Mouse (Mus musculus) hindbrain, postnatal 0 days (tissue): ENCODE measurements at regions not wholly inside any gene's neighbourhood (a gene's known extent, or its start where the extent isn't known, plus 50 kb on each side); places are given as distances from the start of the nearest gene placed in this dataset.

Experiments
- ATAC-seq: fragments of 200-750 bp; cut with Nextera tagmentation; 2 replicates; pipeline ENCODE4 v1.8.0; 2017; ENCODE audit warnings: mild to moderate bottlenecking, moderate TSS enrichment, moderate library complexity
- DNase-seq: peaks from one replicate; pipeline ENCODE4 v3.0.0-alpha.2; 2015; ENCODE audit warnings: low spot score
- H3K27ac ChIP-seq: fragments of 300-500 bp; sonication (generic); 2 replicates; pipeline ENCODE4 v1.5.1; 2014; ENCODE audit warnings: mild to moderate bottlenecking
- H3K27me3 ChIP-seq: fragments of 300-500 bp; sonication (generic); 2 replicates; pipeline ENCODE4 v1.6.1; 2014; ENCODE audit warnings: low read length, mixed read lengths; ENCODE audit not compliant: insufficient read depth
- H3K36me3 ChIP-seq: fragments of 300-500 bp; sonication (generic); 2 replicates; pipeline ENCODE4 v1.6.1; 2014; ENCODE audit warnings: low read length, mixed read lengths; ENCODE audit not compliant: insufficient read depth
- H3K4me1 ChIP-seq: fragments of 300-500 bp; sonication (generic); 2 replicates; pipeline ENCODE4 v1.6.1; 2014; ENCODE audit warnings: antibody characterized with exemption, low read length, mixed read lengths; ENCODE audit not compliant: insufficient read depth
- H3K4me2 ChIP-seq: fragments of 300-500 bp; sonication (generic); 2 replicates; pipeline ENCODE4 v1.6.1; 2014; ENCODE audit warnings: low read depth, mild to moderate bottlenecking, low read length, moderate library complexity, mixed read lengths
- H3K4me3 ChIP-seq: fragments of 300-500 bp; sonication (generic); 2 replicates; pipeline ENCODE4 v1.5.1; 2014; ENCODE audit warnings: low read length
- H3K9ac ChIP-seq: fragments of 300-500 bp; sonication (generic); replicated peaks from 2 replicates; pipeline ENCODE4 v1.6.1; 2014; ENCODE audit warnings: mild to moderate bottlenecking, low read length, moderate library complexity, mixed read lengths
- H3K9me3 ChIP-seq: fragments of 300-500 bp; sonication (generic); 2 replicates; pipeline ENCODE4 v1.6.1; 2016; ENCODE audit warnings: low read length, mixed read lengths
- CTCF ChIP-seq: IDR thresholded peaks from 2 replicates; pipeline ENCODE4 v1.5.1; 2016; ENCODE audit warnings: antibody characterized with exemption, control low read depth, low read depth
- WGBS: fragments of 180-500 bp; shearing (Covaris S2); extraction: QIAGEN DNeasy Blood & Tissue Kit; methylation state at CpG from one replicate; pipeline ENCODE4 v1.1.7; 2014; 5-methylcytosine and 5-hydroxymethylcytosine counted together

DNA sequence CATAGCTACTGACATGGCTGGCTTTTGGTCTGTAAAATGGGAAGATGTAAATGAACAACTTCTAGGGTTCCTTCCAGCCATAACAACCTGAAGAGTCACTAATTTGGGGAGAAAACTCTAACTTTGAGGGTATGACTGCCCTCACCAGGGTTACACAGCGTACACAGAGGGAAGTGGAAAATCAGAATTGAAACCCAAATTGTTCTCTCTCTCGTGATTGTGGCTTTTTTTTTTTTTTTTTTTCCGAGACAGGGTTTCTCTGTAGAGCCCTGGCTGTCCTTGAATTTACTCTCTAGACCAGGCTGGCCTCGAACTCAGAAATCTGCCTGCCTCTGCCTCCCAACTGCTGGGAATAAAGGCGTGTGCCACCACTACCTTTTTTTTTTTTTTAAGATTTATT lies 80.4 kb upstream of the Pmfbp1 start:
- no peak overlapping the region for H3K4me2 ChIP-seq
- no peak overlapping the region for H3K4me3 ChIP-seq
- peaks cover 8% of the 10 kb centered on the region for H3K4me1 ChIP-seq
- no peak overlapping the region for H3K9ac ChIP-seq
- no peaks in the 10 kb centered on the region for H3K36me3 ChIP-seq
- WGBS = 89% methylated on average over 5 of the region's 5 CpGs
- no peaks in the 10 kb centered on the region for H3K9me3 ChIP-seq
- no peak for TF ChIP-seq CTCF
- no peaks in the 10 kb centered on the region for H3K27me3 ChIP-seq
- ATAC-seq (no peak), DNase-seq (no peak)
- no peak overlapping the region for H3K27ac ChIP-seq

DNA sequence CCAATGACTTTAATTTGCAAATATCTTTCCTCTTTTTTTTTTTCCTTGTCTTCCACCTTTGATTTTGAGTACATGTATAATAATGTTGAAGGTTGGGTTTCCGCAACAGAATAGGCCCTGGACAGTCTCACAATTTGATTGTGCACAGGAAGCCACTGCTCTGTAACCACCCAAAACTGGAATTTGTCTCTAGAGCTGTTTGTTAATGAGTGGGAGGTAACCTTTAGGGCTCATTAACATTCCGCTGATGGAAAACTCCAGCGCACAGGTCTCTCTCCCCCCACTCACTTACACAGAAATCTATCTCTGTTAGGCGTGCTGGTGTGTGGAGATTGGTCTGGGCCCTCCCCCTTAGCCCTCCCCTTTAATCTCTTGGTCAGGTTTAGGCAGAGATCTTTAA lies 78.5 kb upstream of the Pmfbp1 start:
- no peak for DNase-seq
- no peaks in the 10 kb centered on the region for H3K9me3 ChIP-seq
- TF ChIP-seq CTCF = no peak
- H3K36me3 ChIP-seq = no peaks in the 10 kb centered on the region
- H3K4me1 ChIP-seq = peaks cover 8% of the 10 kb centered on the region
- H3K4me2 ChIP-seq = no peak overlapping the region
- no peak for ATAC-seq
- H3K9ac ChIP-seq = no peak overlapping the region
- WGBS = 64% methylated on average over 4 of the region's 4 CpGs
- no peak overlapping the region for H3K4me3 ChIP-seq
- H3K27ac ChIP-seq = no peak overlapping the region; the same call in 1 of the 2 replicates
- H3K27me3 ChIP-seq = no peaks in the 10 kb centered on the region

DNA sequence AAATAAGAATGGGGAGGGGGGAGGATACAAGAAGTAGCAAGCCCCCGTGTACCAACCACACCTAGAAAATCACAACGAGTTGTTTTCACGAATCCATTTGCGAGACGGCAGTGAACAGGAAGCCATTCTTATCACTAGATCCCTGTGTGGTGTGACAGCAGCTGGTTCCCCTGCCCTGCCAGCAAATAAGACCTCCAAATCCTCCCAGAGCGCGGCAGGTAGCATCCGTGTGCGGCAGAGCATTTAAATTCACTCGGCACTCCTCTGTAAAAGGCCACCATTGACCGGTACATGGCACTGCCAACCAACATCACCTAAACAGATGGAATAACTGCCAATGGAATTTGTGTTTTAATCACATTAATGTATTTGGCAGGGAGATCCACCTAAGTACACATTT lies 77.9 kb upstream of the Pmfbp1 start:
- Histone ChIP-seq H3K4me1 (peaks cover 8% of the 10 kb centered on the region), H3K9me3 (no peaks in the 10 kb centered on the region), H3K4me3 (no peak overlapping the region), H3K4me2 (no peak overlapping the region), H3K27ac (peak overlapping the region; percentile 70; the same call in 1 of the 2 replicates), H3K36me3 (no peaks in the 10 kb centered on the region), H3K27me3 (no peaks in the 10 kb centered on the region), H3K9ac (no peak overlapping the region)
- ATAC-seq (no peak), DNase-seq (peak; percentile 50)
- 44% methylated on average over 11 of the region's 11 CpGs for WGBS
- no peak for TF ChIP-seq CTCF

DNA sequence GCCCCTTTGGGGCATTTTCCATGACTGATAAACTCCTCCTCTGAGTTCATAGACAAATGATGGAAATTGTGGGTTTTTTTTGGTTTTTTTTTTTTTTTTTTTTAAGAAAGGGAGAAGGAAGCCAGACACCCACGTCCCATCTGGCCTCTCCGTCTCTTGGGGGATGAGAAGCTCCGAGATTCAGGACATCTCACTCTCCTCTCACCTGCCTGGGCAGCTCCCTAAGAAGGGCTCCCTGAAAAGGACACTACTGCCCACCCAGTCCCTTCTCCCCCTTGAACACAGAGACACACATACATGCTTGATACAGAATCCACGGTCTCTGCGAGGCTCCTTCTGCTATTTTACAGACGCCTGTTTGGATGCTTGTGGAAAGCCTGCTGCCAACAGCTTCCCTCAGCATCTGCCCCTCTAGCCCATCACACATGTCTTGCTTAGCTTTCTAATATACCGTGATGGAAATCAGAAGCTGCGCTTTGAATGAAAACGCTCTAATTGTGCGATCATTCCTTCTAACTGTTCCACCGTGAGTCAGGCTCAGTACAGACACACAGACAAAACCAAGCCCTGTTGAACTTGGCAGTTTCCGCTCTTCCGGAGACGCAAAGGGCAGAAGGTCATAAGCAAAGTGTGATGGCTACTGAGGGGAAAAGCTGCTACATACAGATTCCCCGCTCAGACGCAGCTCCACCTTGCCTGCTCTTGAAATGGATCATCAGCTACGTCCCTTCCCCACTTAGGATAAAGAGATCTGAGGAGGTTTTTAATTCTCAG lies 77.3 kb upstream of the Pmfbp1 start:
- H3K4me2 ChIP-seq = peak overlapping the region; percentile 42
- no peak for TF ChIP-seq CTCF
- H3K9me3 ChIP-seq = no peaks in the 10 kb centered on the region
- H3K4me1 ChIP-seq = peaks cover 8% of the 10 kb centered on the region
- 36% methylated on average over 17 of the region's 17 CpGs for WGBS
- peak overlapping the region; percentile 45; the same call in 1 of the 2 replicates for H3K9ac ChIP-seq
- DNase-seq (peak; percentile 56), ATAC-seq (peak; percentile 13; the same call in 1 of the 2 replicates)
- H3K27ac ChIP-seq = peak overlapping the region; percentile 70
- no peaks in the 10 kb centered on the region for H3K36me3 ChIP-seq
- H3K27me3 ChIP-seq = no peaks in the 10 kb centered on the region
- 0 out of 2 replicates have a peak overlapping the region, but pooled peaks have one; percentile 4 for H3K4me3 ChIP-seq

DNA sequence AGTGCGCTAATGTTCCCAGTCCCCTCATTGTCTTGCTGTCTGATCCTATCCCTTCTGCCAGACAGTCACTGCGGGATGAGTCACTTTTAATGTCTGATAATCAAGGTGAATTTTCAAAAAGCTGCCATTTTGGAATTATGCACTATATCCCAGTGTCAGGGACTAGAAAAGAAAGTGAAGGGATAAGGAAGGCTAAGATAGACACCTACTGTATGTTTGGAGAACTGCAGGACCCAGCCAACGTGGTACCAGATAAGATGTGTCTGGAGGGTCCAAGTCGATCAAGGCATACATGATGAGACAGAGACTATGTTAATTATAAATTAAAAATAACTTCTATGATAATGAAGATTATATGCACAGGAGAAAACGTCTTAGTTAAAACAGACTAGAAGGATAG lies 76.6 kb upstream of the Pmfbp1 start:
- peaks cover 8% of the 10 kb centered on the region for H3K4me1 ChIP-seq
- H3K27me3 ChIP-seq = no peaks in the 10 kb centered on the region
- H3K36me3 ChIP-seq = no peaks in the 10 kb centered on the region
- peak; percentile 89 for DNase-seq
- no peaks in the 10 kb centered on the region for H3K9me3 ChIP-seq
- no peak overlapping the region; the same call in 1 of the 2 replicates for H3K9ac ChIP-seq
- H3K4me2 ChIP-seq = peak overlapping the region; percentile 42
- H3K4me3 ChIP-seq = no peak overlapping the region
- ATAC-seq = peak; percentile 89
- 20% methylated on average over 5 of the region's 5 CpGs for WGBS
- H3K27ac ChIP-seq = peak overlapping the region; percentile 70
- TF ChIP-seq CTCF = peak; percentile 91

DNA sequence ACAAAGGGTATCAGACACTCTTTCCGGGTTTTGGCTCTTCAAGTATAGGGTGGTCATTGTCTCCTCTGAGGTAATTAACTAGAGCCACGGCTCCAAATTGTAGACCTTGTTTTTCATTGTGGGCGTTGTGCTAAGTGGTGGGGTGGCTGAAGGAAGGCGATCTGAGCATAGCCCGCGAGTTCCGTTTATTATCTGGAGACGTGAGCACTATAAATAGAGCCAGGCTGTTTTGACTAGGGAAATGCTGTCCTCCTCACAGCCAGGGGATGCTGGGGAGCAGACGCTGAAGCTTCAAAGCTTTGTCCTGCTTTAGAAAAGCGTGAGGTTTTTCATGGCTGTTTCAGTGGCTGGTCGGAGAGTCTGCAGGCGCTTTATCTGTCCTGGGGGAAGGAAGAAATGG lies 75.9 kb upstream of the Pmfbp1 start:
- H3K4me3 ChIP-seq = no peak overlapping the region; the same call in 1 of the 2 replicates
- H3K4me2 ChIP-seq = peak overlapping the region; percentile 40
- peak; percentile 62 for DNase-seq
- H3K27me3 ChIP-seq = no peaks in the 10 kb centered on the region
- peaks cover 8% of the 10 kb centered on the region for H3K4me1 ChIP-seq
- H3K27ac ChIP-seq = peak overlapping the region; percentile 68
- H3K9me3 ChIP-seq = no peaks in the 10 kb centered on the region
- H3K36me3 ChIP-seq = no peaks in the 10 kb centered on the region
- peak; percentile 62 for TF ChIP-seq CTCF
- H3K9ac ChIP-seq = 0 out of 2 replicates have a peak overlapping the region, but pooled peaks have one; percentile 21
- no peak for ATAC-seq
- WGBS = 25% methylated on average over 12 of the region's 12 CpGs

DNA sequence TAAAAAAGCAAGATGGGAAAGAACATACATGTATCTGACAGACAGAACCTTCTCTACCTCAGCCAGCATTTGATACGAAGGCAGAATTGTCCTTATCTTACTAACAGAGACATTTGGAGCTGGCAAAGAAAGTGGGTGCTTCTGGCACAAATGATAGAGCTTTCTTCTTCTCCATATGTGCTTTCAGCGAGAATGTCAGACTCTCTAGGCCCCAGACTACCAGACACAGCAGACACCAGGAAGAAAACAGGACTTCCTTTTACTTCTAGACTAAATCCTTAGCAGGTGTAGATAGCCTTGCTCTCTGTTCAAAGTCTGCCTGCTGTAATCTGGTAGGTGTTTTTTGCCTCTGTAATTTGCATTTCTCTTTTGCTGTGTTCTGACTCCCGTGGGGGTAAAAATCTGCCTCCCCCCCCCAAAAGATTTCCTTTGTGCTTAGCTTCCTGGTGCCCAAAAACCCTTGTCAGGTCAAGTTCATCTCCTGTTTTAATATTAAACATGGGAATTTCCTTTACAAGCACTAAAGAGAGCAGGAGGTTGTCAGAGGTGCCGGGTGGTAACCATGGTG lies 74.7 kb upstream of the Pmfbp1 start:
- WGBS = 27% methylated on average over 4 of the region's 4 CpGs
- H3K9ac ChIP-seq = no peak overlapping the region
- no peak for ATAC-seq

More for the DNA sequence above, 74.7 kb upstream of the Pmfbp1 start:
- no peaks in the 10 kb centered on the region for H3K9me3 ChIP-seq
- no peak for TF ChIP-seq CTCF
- DNase-seq = no peak
- no peak overlapping the region for H3K4me3 ChIP-seq
- H3K27me3 ChIP-seq = no peaks in the 10 kb centered on the region
- H3K36me3 ChIP-seq = no peaks in the 10 kb centered on the region
- no peak overlapping the region for H3K27ac ChIP-seq
- H3K4me2 ChIP-seq = no peak overlapping the region
- H3K4me1 ChIP-seq = peaks cover 8% of the 10 kb centered on the region
